Mouse (Mus musculus): ENCODE data around the gene Zc3h18.

Zc3h18 gene

GRCm38 (mm10) chr8:122376365-122377231 is at the start of gene Zc3h18:
Gene Zc3h18, plus strand, starts transcription at chr8:122376609.
- DNase-seq = peak; percentile 99 to 100

DNA sequence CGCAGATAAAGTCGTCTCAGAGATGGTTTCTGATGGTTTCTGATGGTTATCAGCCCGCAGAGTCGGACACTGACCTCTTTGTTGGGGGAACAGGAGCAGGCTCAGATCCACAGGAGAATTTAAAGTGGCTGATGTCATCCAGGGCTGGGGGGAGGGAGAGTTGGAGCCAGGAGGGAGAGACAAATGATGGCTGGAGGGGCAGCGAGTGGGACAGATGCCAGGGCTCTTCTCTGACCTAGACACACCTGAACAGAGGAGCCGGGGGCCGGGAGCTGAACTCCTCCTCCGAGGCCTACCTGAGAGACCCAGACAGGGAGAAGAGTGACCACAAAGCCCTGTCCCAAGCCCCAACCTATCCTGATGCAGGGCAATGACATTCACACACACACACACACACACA is 47.3 kb upstream of the Zc3h18 start:
- peak; percentile 11 to 38 for DNase-seq

GRCm38 (mm10) chr8:122329553-122330239 is 46.7 kb upstream of the Zc3h18 start:
- DNase-seq = peak in 1 of 2 experiments; percentile 22

GRCm38 (mm10) chr8:122330446-122331133 is 45.8 kb upstream of the Zc3h18 start:
- no peak for DNase-seq

DNA sequence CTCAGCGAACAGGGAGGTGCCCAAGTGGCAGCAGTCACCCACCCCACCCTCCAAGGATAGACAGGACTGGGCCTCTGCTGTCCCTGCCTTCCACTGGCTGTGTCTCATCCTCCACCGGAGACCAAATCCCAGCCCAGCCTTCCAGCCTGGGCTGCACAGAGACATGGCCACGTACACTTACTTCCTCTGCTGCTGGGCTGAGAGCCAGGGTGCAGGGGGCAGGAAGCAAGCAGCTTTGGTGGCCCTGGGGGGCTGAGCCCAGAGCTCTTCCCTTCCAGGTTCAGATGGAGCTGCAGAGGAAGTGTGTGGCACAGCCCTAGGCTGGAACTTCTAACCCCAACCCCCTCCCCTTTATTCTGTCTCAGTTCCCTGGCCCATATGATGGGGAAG is 45.3 kb upstream of the Zc3h18 start:
- DNase-seq = peak in 1 of 2 experiments; percentile 11

DNA sequence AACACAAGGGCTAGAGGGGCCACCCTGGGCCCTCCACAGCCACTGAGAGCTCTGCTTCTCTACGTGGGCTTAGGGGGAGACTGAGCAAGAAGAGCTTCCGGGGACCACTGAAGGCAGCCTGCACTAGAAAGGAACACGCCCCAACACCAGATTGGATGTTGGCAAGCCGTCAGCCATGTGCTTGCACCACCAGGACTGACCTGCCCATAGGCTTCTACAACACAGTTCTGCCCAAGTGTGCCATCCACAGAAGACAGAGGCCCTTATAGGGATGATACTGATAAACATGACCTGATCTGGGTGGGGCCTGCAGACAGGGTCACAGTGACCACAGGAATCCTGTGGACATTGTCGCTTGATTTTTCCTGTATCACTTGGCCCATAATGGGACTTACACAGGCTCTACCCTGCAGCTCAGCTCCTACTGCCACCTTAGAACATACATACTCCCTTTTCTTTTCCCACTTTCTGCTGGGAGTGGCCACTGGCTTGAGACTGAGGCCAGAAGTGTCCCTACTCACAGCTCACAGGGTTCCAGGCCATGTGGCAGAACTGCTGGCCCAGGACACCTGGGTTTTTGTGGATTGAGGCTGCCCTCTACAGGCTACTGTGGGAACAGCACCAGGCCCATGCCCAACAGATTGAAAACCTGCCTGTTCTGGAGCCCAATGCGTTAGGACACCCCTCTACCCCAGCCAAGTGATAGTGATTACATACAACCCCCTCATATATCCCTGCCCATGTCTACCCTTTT is 43.5 kb upstream of the Zc3h18 start:
- peak; percentile 91 to 94 for DNase-seq

GRCm38 (mm10) chr8:122333531-122333930 is 42.9 kb upstream of the Zc3h18 start:
- DNase-seq = peak in 1 of 2 experiments; percentile 26

- DNase-seq = peak in 1 of 2 experiments; percentile 36
These were observed 41.5 kb upstream of the Zc3h18 start for GRCm38 (mm10) chr8:122334791-122335490.

DNA sequence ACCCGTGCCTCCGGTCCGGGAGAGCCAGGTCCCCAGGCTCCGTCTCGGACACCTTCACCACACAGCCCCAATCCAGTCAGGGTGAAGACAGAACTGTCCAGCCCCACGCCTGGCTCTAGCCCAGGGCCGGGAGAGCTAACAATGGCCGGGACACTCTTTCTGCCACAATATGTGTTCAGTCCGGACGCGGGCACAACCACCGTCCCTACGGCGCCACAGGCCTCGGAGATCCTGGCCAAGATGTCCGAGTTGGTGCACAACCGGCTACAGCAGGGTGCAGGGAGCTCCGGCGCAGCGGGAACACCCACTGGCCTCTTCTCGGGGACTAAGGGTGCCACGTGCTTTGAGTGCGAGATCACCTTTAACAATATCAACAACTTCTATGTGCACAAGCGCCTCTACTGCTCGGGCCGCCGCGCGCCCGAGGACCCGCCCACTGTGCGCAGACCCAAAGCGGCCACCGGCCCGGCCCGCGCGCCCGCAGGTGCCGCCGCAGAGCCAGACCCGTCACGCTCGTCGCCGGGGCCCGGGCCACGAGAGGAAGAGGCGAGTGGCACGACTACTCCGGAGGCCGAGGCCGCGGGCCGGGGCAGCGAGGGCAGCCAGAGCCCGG is 40.7 kb upstream of the Zc3h18 start:
- peak in 1 of 2 experiments; percentile 49 for DNase-seq

GRCm38 (mm10) chr8:122336251-122336910 is 40.0 kb upstream of the Zc3h18 start:
- peak; percentile 54 to 72 for DNase-seq

DNA sequence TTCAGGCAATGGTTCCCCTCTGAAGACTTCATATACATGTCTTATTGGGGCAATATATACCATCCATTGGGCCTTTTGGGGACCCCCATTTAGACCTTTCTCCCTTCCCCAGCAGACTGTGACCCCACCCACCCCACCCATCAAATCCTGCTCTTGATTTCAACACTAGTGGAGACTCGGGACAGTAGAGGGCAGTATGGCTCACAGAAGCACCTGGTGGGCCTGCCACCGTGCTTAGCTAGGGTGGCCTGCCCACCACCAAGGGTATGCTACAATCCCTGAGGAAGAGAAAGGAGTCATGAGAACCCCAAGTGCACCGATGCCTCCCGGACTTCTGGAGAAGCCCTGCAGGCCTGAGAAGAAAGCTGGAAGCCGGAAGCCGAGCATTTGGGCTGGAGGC is 37.6 kb upstream of the Zc3h18 start:
- DNase-seq = peak; percentile 15 to 36

DNA sequence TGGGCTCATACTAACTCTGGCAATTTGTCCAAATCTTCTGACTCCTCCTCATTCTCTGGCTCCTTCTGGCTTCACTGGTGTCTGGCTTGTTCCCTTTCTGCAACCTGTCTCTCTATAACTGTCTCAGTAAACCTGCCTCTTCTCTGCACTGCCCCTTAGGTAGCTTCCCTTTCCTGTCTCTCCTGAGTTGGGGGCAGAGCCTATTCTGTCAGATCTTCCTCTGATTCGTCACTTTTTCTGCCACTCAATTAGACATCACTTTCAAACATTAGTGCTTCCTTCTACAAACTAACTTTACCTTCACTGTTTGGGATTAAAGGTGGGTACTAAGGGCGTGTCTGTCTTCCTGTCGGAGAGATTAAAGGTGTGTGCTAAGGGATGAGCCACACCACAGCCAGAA is 35.6 kb upstream of the Zc3h18 start:
- no peak for DNase-seq

DNA sequence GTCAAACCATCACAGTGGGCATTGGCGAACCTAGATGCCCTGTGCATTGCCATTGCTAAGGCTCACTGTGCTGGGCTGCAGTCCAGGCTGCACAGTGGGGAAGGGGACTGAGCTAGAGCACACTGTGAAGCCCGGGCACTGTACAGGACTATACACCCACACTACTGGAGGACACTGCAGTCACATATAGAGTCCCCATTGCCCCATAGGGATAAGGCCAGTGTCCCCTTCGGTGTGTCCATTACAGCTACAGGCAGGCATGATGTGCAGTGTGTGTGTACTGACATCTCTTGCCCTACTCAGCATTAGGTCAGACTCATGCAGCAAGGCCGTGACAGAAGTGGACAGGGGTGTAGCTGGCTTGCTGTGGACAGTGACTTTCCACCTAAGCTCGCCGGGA is 34.6 kb upstream of the Zc3h18 start:
- DNase-seq = no peak

DNA sequence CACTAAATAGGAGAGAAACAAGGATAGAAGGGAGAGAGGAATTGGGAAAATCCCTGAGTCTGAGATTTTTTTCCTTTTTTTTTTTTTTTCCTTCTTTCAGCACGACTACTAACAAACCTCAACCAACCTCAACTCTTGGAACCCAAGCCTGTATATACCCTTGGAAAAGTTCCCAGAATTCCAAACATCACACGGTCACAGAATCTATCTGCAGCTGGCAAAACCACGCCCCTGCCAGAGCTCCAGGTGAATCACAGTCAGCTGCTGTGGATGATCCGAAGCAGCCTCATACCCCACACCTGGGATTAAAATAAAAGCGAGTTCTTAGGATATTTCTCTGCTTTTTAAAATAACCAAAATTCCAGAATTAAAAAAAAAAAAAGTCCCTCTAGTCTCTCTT is 34.0 kb upstream of the Zc3h18 start:
- DNase-seq = no peak

- DNase-seq = peak in 1 of 2 experiments; percentile 38
These were observed 33.6 kb upstream of the Zc3h18 start for GRCm38 (mm10) chr8:122342806-122343209.

GRCm38 (mm10) chr8:122343341-122343740 is 33.1 kb upstream of the Zc3h18 start:
- DNase-seq = peak; percentile 47 to 51

DNA sequence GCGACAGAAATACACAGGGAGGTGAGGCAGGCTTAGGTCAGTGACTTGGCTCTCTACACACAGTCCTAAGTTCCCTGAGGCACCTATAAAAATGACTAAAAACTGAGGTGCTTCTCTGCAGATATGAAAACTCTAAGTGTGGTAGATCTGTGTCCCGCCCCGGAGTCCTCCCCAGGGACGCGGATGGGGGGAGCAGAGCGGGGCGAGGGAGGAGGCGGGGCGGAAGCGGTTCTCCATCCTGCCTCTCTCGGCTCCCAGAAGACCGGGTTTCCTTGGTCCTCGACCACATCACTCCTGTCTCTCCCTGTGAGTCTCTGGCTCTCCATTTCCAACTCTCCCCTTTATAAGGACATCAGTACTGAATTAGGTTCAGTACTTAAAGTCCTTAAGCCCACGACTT is 32.7 kb upstream of the Zc3h18 start:
- DNase-seq = peak; percentile 57 to 71

- peak; percentile 41 to 54 for DNase-seq
These were observed 32.2 kb upstream of the Zc3h18 start for GRCm38 (mm10) chr8:122344219-122344618.

DNA sequence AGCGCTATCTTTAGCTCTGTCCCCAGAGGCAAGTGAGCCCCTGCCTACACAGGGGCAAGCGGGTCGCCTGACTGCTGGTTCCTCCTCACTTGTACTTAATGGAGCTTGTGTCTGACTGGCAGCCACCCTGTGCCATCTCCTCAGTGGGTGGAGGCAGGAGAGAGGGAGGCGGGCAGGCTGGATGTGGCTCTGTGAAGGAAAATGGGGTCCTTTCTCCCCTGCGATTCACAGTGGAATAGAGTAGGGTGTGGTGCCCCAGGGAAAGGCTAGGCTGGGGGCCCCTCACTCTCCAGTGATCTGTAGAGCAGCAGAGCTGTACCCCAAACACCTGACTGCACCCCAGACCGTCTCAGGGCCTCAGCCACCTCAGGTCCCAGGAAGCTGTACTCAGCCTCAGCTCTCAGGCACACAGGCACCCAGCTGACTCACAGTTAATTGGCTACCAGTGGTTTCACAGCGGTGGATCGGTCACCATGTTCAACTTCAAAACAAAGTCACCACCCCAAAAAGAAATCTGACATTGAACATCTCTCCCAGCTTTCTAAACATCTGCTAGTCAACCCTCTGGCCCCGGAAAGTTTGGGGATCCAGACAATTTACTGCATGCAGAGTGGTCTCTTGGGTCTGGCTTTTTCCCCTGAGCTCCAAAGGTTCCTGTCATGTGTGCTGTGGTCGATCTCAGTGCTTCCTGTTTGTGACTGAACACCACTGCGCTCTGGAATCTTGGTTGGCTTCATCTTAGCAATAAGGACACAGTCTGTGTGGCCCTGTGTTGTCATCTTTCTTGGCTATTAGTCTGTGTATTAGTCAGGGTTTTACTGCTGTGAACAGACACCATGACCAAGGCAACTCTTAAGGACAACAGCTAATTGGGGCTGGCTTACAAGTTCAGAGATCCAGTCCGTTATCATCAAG is 31.0 kb upstream of the Zc3h18 start:
- no peak for DNase-seq

All from cerebellum, postnatal 25 days (tissue).